Mouse (Mus musculus): Measurements from ENCODE around the gene Arhgap17. TPM values are rescaled to one million over a fixed set of nuclear protein-coding genes. Genes with fewer than 3 reads are reported as not detected.

The Arhgap17 gene
- polyA plus RNA-seq, 1 experiment from 2014 or later: 23.1 TPM

- peaks cover 81% of the 10 kb centered on the region for H3K36me3 ChIP-seq
- H3K4me3 ChIP-seq: no peak overlapping the region
- H3K4me2 ChIP-seq (replicated peaks): no peak overlapping the region
- no peak for ATAC-seq (ENCODE audit: low FRiP score, low read depth)
- no peak overlapping the region for H3K27ac ChIP-seq
- no peaks in the 10 kb centered on the region for H3K4me1 ChIP-seq
- WGBS: 80% methylated on average over 7 of the region's 7 CpGs
- no peaks in the 10 kb centered on the region for H3K27me3 ChIP-seq (replicated peaks)
- H3K9ac ChIP-seq: no peak overlapping the region
- H3K9me3 ChIP-seq: no peaks in the 10 kb centered on the region
These were observed 74.3 kb downstream of the Arhgap17 start for GRCm38 (mm10) chr7:123295423-123295822.

- Histone ChIP-seq H3K27ac (no peak overlapping the region), H3K4me3 (no peak overlapping the region), H3K27me3 (replicated peaks) (no peaks in the 10 kb centered on the region), H3K4me1 (no peaks in the 10 kb centered on the region), H3K9me3 (no peaks in the 10 kb centered on the region), H3K36me3 (peaks cover 82% of the 10 kb centered on the region), H3K9ac (no peak overlapping the region), H3K4me2 (replicated peaks) (no peak overlapping the region)
- WGBS: 94% methylated on average over 7 of the region's 7 CpGs
- no peak for ATAC-seq (ENCODE audit: low FRiP score, low read depth)
These were observed 75.8 kb downstream of the Arhgap17 start for GRCm38 (mm10) chr7:123293898-123294297.

- Histone ChIP-seq H3K4me3 (no peak overlapping the region), H3K36me3 (peaks cover 79% of the 10 kb centered on the region), H3K4me1 (no peaks in the 10 kb centered on the region), H3K4me2 (replicated peaks) (no peak overlapping the region), H3K27me3 (replicated peaks) (no peaks in the 10 kb centered on the region), H3K9ac (no peak overlapping the region), H3K9me3 (no peaks in the 10 kb centered on the region), H3K27ac (no peak overlapping the region)
- no peak for ATAC-seq (ENCODE audit: low FRiP score, low read depth)
- WGBS: 92% methylated on average over 8 of the region's 8 CpGs
These were observed 77.8 kb downstream of the Arhgap17 start for GRCm38 (mm10) chr7:123291942-123292341.

GRCm38 (mm10) chr7:123289176-123289575, 80.5 kb downstream of the Arhgap17 start:
- no peaks in the 10 kb centered on the region for H3K4me1 ChIP-seq
- no peak overlapping the region for H3K4me2 ChIP-seq (replicated peaks)
- H3K27me3 ChIP-seq (replicated peaks): no peaks in the 10 kb centered on the region
- H3K9ac ChIP-seq: no peak overlapping the region
- no peak overlapping the region for H3K4me3 ChIP-seq
- H3K27ac ChIP-seq: no peak overlapping the region
- 72% methylated on average over 4 of the region's 4 CpGs for WGBS
- H3K9me3 ChIP-seq: no peaks in the 10 kb centered on the region
- peaks cover 75% of the 10 kb centered on the region for H3K36me3 ChIP-seq
- ATAC-seq (ENCODE audit: low FRiP score, low read depth): no peak

GRCm38 (mm10) chr7:123287903-123288302, 81.8 kb downstream of the Arhgap17 start:
- Histone ChIP-seq H3K27ac (no peak overlapping the region), H3K36me3 (peaks cover 66% of the 10 kb centered on the region), H3K4me2 (replicated peaks) (no peak overlapping the region), H3K9me3 (no peaks in the 10 kb centered on the region), H3K4me1 (no peaks in the 10 kb centered on the region), H3K27me3 (replicated peaks) (no peaks in the 10 kb centered on the region), H3K9ac (no peak overlapping the region), H3K4me3 (no peak overlapping the region)
- WGBS: 92% methylated on average over 3 of the region's 3 CpGs
- no peak for ATAC-seq (ENCODE audit: low FRiP score, low read depth)

GRCm38 (mm10) chr7:123285896-123286295, 83.8 kb downstream of the Arhgap17 start:
- WGBS: 95% methylated on average over 5 of the region's 5 CpGs
- no peak for ATAC-seq (ENCODE audit: low FRiP score, low read depth)
- no peaks in the 10 kb centered on the region for H3K9me3 ChIP-seq
- no peak overlapping the region for H3K4me2 ChIP-seq (replicated peaks)
- no peak overlapping the region for H3K27ac ChIP-seq
- no peaks in the 10 kb centered on the region for H3K27me3 ChIP-seq (replicated peaks)
- H3K36me3 ChIP-seq: peaks cover 50% of the 10 kb centered on the region
- no peak overlapping the region for H3K4me3 ChIP-seq
- no peaks in the 10 kb centered on the region for H3K4me1 ChIP-seq
- no peak overlapping the region for H3K9ac ChIP-seq

GRCm38 (mm10) chr7:123283826-123284225, 85.9 kb downstream of the Arhgap17 start:
- Histone ChIP-seq H3K4me3 (no peak overlapping the region), H3K36me3 (peaks cover 48% of the 10 kb centered on the region), H3K4me2 (replicated peaks) (no peak overlapping the region), H3K27ac (no peak overlapping the region), H3K9me3 (no peaks in the 10 kb centered on the region), H3K4me1 (no peaks in the 10 kb centered on the region), H3K27me3 (replicated peaks) (no peaks in the 10 kb centered on the region), H3K9ac (no peak overlapping the region)
- no peak for ATAC-seq (ENCODE audit: low FRiP score, low read depth)
- 89% methylated on average over 4 of the region's 4 CpGs for WGBS

GRCm38 (mm10) chr7:123279797-123280196, 89.9 kb downstream of the Arhgap17 start:
- WGBS: 93% methylated on average over 4 of the region's 4 CpGs

GRCm38 (mm10) chr7:123276568-123276967, 93.1 kb downstream of the Arhgap17 start:
- no peak overlapping the region for H3K4me3 ChIP-seq
- WGBS: 94% methylated on average over 4 of the region's 4 CpGs
- H3K27ac ChIP-seq: no peak overlapping the region
- H3K4me2 ChIP-seq (replicated peaks): no peak overlapping the region
- peaks cover 28% of the 10 kb centered on the region; the same call in 1 of the 2 replicates for H3K36me3 ChIP-seq
- H3K27me3 ChIP-seq (replicated peaks): no peaks in the 10 kb centered on the region
- no peak for ATAC-seq (ENCODE audit: low FRiP score, low read depth)
- no peaks in the 10 kb centered on the region for H3K9me3 ChIP-seq
- no peak overlapping the region for H3K9ac ChIP-seq
- H3K4me1 ChIP-seq: no peaks in the 10 kb centered on the region

More at GRCm38 (mm10) chr7:123279797-123280196, 89.9 kb downstream of the Arhgap17 start:
- Histone ChIP-seq H3K4me1 (no peaks in the 10 kb centered on the region), H3K4me2 (replicated peaks) (no peak overlapping the region), H3K9me3 (no peaks in the 10 kb centered on the region), H3K27ac (no peak overlapping the region), H3K9ac (no peak overlapping the region), H3K27me3 (replicated peaks) (no peaks in the 10 kb centered on the region), H3K36me3 (peaks cover 32% of the 10 kb centered on the region; the same call in 1 of the 2 replicates), H3K4me3 (no peak overlapping the region)
- no peak for ATAC-seq (ENCODE audit: low FRiP score, low read depth)

GRCm38 (mm10) chr7:123273056-123273455, 96.7 kb downstream of the Arhgap17 start:
- no peak overlapping the region for H3K27ac ChIP-seq
- ATAC-seq (ENCODE audit: low FRiP score, low read depth): no peak
- H3K4me1 ChIP-seq: no peaks in the 10 kb centered on the region
- H3K4me2 ChIP-seq (replicated peaks): no peak overlapping the region
- peaks cover 3% of the 10 kb centered on the region; the same call in 1 of the 2 replicates for H3K36me3 ChIP-seq
- WGBS: 72% methylated on average over 11 of the region's 11 CpGs
- no peaks in the 10 kb centered on the region for H3K9me3 ChIP-seq
- H3K27me3 ChIP-seq (replicated peaks): no peaks in the 10 kb centered on the region
- no peak overlapping the region for H3K9ac ChIP-seq
- H3K4me3 ChIP-seq: no peak overlapping the region

GRCm38 (mm10) chr7:123258103-123258502, 111.6 kb downstream of the Arhgap17 start:
- Histone ChIP-seq H3K4me2 (replicated peaks) (no peak overlapping the region), H3K4me1 (no peaks in the 10 kb centered on the region), H3K36me3 (no peaks in the 10 kb centered on the region), H3K4me3 (no peak overlapping the region), H3K9ac (no peak overlapping the region), H3K27ac (no peak overlapping the region), H3K9me3 (no peaks in the 10 kb centered on the region), H3K27me3 (replicated peaks) (no peaks in the 10 kb centered on the region)
- ATAC-seq (ENCODE audit: low FRiP score, low read depth): no peak
- 90% methylated on average over 8 of the region's 8 CpGs for WGBS

- Histone ChIP-seq H3K36me3 (no peaks in the 10 kb centered on the region), H3K9ac (no peak overlapping the region), H3K4me3 (no peak overlapping the region), H3K27ac (no peak overlapping the region), H3K9me3 (no peaks in the 10 kb centered on the region), H3K27me3 (replicated peaks) (no peaks in the 10 kb centered on the region), H3K4me2 (replicated peaks) (no peak overlapping the region), H3K4me1 (no peaks in the 10 kb centered on the region)
- 92% methylated on average over 14 of the region's 14 CpGs for WGBS
- no peak for ATAC-seq (ENCODE audit: low FRiP score, low read depth)
These were observed 115.3 kb downstream of the Arhgap17 start for GRCm38 (mm10) chr7:123254196-123254970.

- Histone ChIP-seq H3K4me3 (no peak overlapping the region), H3K4me1 (no peaks in the 10 kb centered on the region), H3K27ac (no peak overlapping the region), H3K9ac (no peak overlapping the region), H3K36me3 (no peaks in the 10 kb centered on the region), H3K4me2 (replicated peaks) (no peak overlapping the region), H3K9me3 (no peaks in the 10 kb centered on the region), H3K27me3 (replicated peaks) (no peaks in the 10 kb centered on the region)
- 83% methylated on average over 7 of the region's 7 CpGs for WGBS
- no peak for ATAC-seq (ENCODE audit: low FRiP score, low read depth)
These were observed 116.3 kb downstream of the Arhgap17 start for GRCm38 (mm10) chr7:123253396-123253795.
